Comparison of ENCODE assay signal across 8 mouse cellular contexts in the genomic region with DNA sequence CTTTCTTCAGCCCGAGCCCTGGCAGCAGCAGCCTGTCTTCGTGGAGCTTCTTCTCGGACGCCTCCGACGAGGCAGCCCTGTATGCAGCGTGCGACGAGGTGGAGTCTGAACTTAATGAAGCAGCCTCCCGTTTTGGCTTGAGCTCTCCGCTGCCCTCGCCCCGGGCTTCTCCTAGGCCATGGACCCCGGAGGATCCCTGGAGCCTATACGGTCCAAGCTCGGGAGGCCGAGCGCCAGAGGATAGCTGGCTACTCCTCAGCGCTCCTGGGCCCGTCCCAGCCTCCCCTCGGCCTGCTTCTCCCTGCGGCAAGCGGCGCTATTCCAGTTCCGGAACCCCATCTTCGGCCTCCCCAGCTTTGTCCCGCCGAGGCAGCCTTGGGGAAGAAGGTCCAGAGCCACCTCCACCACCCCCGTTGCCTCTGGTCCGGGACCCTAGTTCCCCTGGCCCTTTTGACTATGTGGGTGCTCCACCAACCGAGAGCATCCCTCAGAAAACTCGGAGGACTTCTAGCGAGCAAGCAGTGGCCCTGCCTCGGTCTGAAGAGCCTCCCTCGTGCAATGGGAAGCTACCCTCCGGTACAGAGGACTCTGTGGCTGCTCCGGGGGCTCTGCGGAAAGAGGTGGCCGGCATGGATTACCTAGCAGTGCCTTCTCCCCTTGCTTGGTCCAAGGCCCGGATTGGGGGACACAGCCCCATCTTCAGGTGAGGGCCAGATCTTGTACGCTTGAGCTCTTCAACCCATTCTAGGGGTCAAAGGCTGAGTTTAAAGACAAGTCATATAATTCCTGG. TPM values are rescaled to one million over a fixed set of nuclear protein-coding genes. Genes with fewer than 3 reads are reported as not detected.
DNase-seq lines count a peak whose midpoint lies in the region; ATAC-seq and TF ChIP-seq lines count a peak whose summit lies in the region.

No protein-coding gene starts in this region.

- no peak for TF ChIP-seq CTCF in E14TG2a.4 (conservative IDR thresholded peaks at IDR 0.05; ENCODE audit: low read length)

- peaks cover 23% of the 10 kb centered on the region for H3K27me3 ChIP-seq in E14TG2a.4 (ENCODE audit: insufficient read depth, low read length)
- peaks cover 15% of the 10 kb centered on the region for H3K27me3 ChIP-seq in forebrain, embryonic 13.5 days
- no peaks in the 10 kb centered on the region for H3K27me3 ChIP-seq in intestine, embryonic 14.5 days (replicated peaks; ENCODE audit: control insufficient read depth, insufficient read depth, low read length)

- ATAC-seq in forebrain, embryonic 13.5 days: no peak
- no peak for ATAC-seq in intestine, embryonic 14.5 days (replicated peaks; ENCODE audit: low FRiP score, low TSS enrichment, low read depth)

- H3K9ac ChIP-seq in forebrain, embryonic 13.5 days: peak overlapping the region; percentile 73
- H3K9ac ChIP-seq in intestine, embryonic 14.5 days (ENCODE audit: low read length): peak overlapping the region; percentile 87

- H3K4me1 ChIP-seq in E14TG2a.4 (replicated peaks; ENCODE audit: low read depth, low read length): peaks cover 84% of the 10 kb centered on the region
- H3K4me1 ChIP-seq in forebrain, embryonic 13.5 days: peaks cover 45% of the 10 kb centered on the region
- peaks cover 36% of the 10 kb centered on the region for H3K4me1 ChIP-seq in intestine, embryonic 14.5 days (replicated peaks; ENCODE audit: control insufficient read depth, insufficient read depth, low read length)

- H3K4me3 ChIP-seq in E14TG2a.4 (replicated peaks; ENCODE audit: low read length): peak overlapping the region; percentile 84
- H3K4me3 ChIP-seq in forebrain, embryonic 13.5 days: peak overlapping the region; percentile 56
- peak overlapping the region; percentile 75 for H3K4me3 ChIP-seq in intestine, embryonic 14.5 days (ENCODE audit: low read depth, low read length)

- H3K9me3 ChIP-seq in E14TG2a.4 (ENCODE audit: low read length): no peaks in the 10 kb centered on the region
- H3K9me3 ChIP-seq in forebrain, embryonic 13.5 days (replicated peaks): no peaks in the 10 kb centered on the region
- H3K9me3 ChIP-seq in intestine, embryonic 14.5 days (ENCODE audit: control insufficient read depth, low read length): no peaks in the 10 kb centered on the region

- peak; percentile 18 to 30 for DNase-seq in cerebellum, postnatal 14 days
- DNase-seq in cerebellum, adult 11 months: no peak
- DNase-seq in intestine, embryonic 14.5 days (ENCODE audit: low spot score): peak; percentile 72
- peak; percentile 64 for DNase-seq in neural tube, embryonic 10.5 days (ENCODE audit: extremely low spot score, low spot score)
- DNase-seq in layer of hippocampus, adult 8-10 months (ENCODE audit: low spot score in 2 of 2): no peak
- no peak for DNase-seq in yolk sac, embryonic 10.5 days (ENCODE audit: low spot score)

- peak overlapping the region; percentile 88 for H3K4me2 ChIP-seq in forebrain, embryonic 13.5 days
- peak overlapping the region; percentile 86 for H3K4me2 ChIP-seq in intestine, embryonic 14.5 days (ENCODE audit: low read length)

- 8% methylated on average over 41 of the region's 41 CpGs for WGBS in forebrain, embryonic 13.5 days
- 17% methylated on average over 41 of the region's 41 CpGs for WGBS in intestine, embryonic 14.5 days

- peaks cover 47% of the 10 kb centered on the region for H3K36me3 ChIP-seq in E14TG2a.4 (ENCODE audit: insufficient read depth, low read length)
- H3K36me3 ChIP-seq in forebrain, embryonic 13.5 days (ENCODE audit: poor library complexity, severe bottlenecking): peaks cover 22% of the 10 kb centered on the region
- peaks cover 50% of the 10 kb centered on the region for H3K36me3 ChIP-seq in intestine, embryonic 14.5 days (ENCODE audit: control insufficient read depth, insufficient read depth, low read length)

- peak overlapping the region; percentile 31; the same call in 1 of the 2 replicates for H3K27ac ChIP-seq in forebrain, embryonic 13.5 days
- H3K27ac ChIP-seq in intestine, embryonic 14.5 days (ENCODE audit: low read depth): peak overlapping the region; percentile 90; the same call in 1 of the 2 replicates

RNA-seq across cellular contexts. Expression of a gene that starts 3.8 kb away (rescaled TPM):
- 17.0 and 18.9 TPM in 2 replicates for polyA plus RNA-seq in forebrain, embryonic 13.5 days (2015; fragmentation: Nextera tagmentation; extraction: Ambion mirVana)
- 34.3 and 37.4 TPM in 2 replicates for polyA plus RNA-seq in intestine, embryonic 14.5 days (2014; fragmentation: Nextera tagmentation; extraction: Ambion mirVana)
- 1 to 10 TPM; 1.4 to 2.0 (median 1.7) TPM for total RNA-seq in layer of hippocampus, adult 8-10 months (2022)

RNA-seq across cellular contexts. Expression of a gene that starts 27.1 kb away (rescaled TPM):
- 9.3 and 12.4 TPM in 2 replicates for polyA plus RNA-seq in forebrain, embryonic 13.5 days (2015; fragmentation: Nextera tagmentation; extraction: Ambion mirVana)
- 15.9 and 18.6 TPM in 2 replicates for polyA plus RNA-seq in intestine, embryonic 14.5 days (2014; fragmentation: Nextera tagmentation; extraction: Ambion mirVana)
- 10 to 100 TPM in 2 of 4 experiments, 1 to 10 TPM in 2; 6.4 to 10.9 (median 9.3) TPM for total RNA-seq in layer of hippocampus, adult 8-10 months (2022)

RNA-seq across cellular contexts. Expression of a gene that starts 38.1 kb away (rescaled TPM):
- polyA plus RNA-seq in forebrain, embryonic 13.5 days (2015; fragmentation: Nextera tagmentation; extraction: Ambion mirVana): 2.1 and 2.4 TPM in 2 replicates
- polyA plus RNA-seq in intestine, embryonic 14.5 days (2014; fragmentation: Nextera tagmentation; extraction: Ambion mirVana): 48.5 and 51.7 TPM in 2 replicates
- 1 to 10 TPM in 1 of 4 experiments, under 1 TPM in 2, not detected in 1; 0.95 to 3.4 (median 0.99) TPM for total RNA-seq in layer of hippocampus, adult 8-10 months (2022)

RNA-seq across cellular contexts. Expression of a gene that starts 42.9 kb away (rescaled TPM):
- 3.6 and 5.4 TPM in 2 replicates for polyA plus RNA-seq in forebrain, embryonic 13.5 days (2015; fragmentation: Nextera tagmentation; extraction: Ambion mirVana)
- polyA plus RNA-seq in intestine, embryonic 14.5 days (2014; fragmentation: Nextera tagmentation; extraction: Ambion mirVana): 5.8 and 7.2 TPM in 2 replicates
- 1 to 10 TPM; 3.4 to 6.8 (median 4.8) TPM for total RNA-seq in layer of hippocampus, adult 8-10 months (2022)

RNA-seq across cellular contexts. Expression of a gene that starts 57.4 kb away (rescaled TPM):
- 0.08 and 0.18 TPM in 2 replicates for polyA plus RNA-seq in forebrain, embryonic 13.5 days (2015; fragmentation: Nextera tagmentation; extraction: Ambion mirVana)
- polyA plus RNA-seq in intestine, embryonic 14.5 days (2014; fragmentation: Nextera tagmentation; extraction: Ambion mirVana): 0.18 and 0.23 TPM in 2 replicates
- total RNA-seq in layer of hippocampus, adult 8-10 months (2022): under 1 TPM; 0.20 to 0.43 (median 0.33) TPM

Comparison
In these comparisons a context has a peak if more than half of its experiments do, and no peak if none do; other contexts are left out.
1. DNase-seq: peak in cerebellum, postnatal 14 days (2 of 2), intestine, embryonic 14.5 days (single experiment) and neural tube, embryonic 10.5 days (single experiment); none in cerebellum, adult 11 months (single experiment), layer of hippocampus, adult 8-10 months (0 of 2) and yolk sac, embryonic 10.5 days (single experiment).
2. RNA of a gene that starts 38.1 kb away (polyA plus RNA-seq): 48.5 to 51.7 TPM in intestine, embryonic 14.5 days; 2.1 to 2.4 TPM in forebrain, embryonic 13.5 days; every median in the first group is over 10 times any median in the second.
3. Peak in every context shown above with its lines, with median percentiles within 50 percentile points of each other: H3K4me3 ChIP-seq.